Mouse (Mus musculus) left cerebral cortex, adult 8-10 months (tissue): Measurements from ENCODE around the gene Tarbp1. TPM values are rescaled to one million over a fixed set of nuclear protein-coding genes. Genes with fewer than 3 reads are reported as not detected.

ENCODE experiments used
- DNase-seq, 2 experiments: peaks; one replicate each; pipeline ENCODE4 v3.0.0; 2022; ENCODE audit warnings: low spot score in 2 of 2
- total RNA-seq, 4 experiments: library from RNA; stranded (reverse); gene quantifications; 2 replicates each; pipeline ENCODE4 v1.2.4; 2022

Tarbp1 gene
- total RNA-seq = 1 to 10 TPM; 4.0 to 4.8 (median 4.3) TPM

DNA sequence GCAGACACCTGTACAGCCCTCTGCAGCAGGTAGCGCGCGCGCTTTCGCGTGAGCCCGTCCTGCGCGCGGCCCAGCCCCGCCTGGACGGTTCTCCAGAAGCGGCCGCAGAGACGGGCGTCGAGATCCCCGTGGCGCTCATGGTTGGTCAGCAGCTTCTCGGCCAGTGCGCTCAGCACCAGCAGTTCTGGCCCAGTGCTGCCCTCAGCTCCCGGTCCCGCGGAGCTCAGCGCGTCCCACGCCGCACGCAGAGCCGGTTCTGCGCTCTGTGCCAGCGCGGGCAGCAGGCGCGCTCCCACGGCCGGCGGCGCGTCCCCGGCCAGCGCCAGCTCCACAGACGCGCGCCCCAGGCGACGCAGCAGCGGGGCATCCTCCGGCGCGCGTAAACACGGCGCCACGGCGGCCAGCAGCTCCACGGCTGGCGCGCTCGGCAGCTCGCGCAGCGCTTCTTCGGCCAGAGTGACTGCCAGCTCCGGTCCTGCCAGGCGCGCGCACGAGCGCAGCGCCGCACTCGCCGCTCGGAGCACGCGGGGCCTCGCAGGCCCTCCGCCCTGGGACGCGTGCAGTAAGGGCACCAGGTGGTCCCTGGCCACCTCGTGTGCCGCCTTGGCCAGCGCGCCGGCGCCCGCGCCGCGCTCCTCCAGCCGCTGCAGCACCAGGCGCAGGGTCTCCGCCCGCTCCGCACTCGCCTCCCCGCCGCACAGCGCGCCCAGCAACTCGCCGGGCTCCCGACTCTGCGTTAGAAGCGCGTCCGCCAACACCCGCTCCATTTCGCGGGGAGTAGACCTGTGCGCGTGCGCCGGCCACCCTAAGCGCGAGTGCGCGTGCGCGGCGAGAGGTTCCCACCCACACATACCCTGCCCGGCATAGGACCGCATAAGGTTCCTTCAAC is at the start of gene Tarbp1:
Tarbp1 (minus strand) TSS at position 767 of the 889 bp plus-strand sequence.
- peak; percentile 84 for DNase-seq

DNA sequence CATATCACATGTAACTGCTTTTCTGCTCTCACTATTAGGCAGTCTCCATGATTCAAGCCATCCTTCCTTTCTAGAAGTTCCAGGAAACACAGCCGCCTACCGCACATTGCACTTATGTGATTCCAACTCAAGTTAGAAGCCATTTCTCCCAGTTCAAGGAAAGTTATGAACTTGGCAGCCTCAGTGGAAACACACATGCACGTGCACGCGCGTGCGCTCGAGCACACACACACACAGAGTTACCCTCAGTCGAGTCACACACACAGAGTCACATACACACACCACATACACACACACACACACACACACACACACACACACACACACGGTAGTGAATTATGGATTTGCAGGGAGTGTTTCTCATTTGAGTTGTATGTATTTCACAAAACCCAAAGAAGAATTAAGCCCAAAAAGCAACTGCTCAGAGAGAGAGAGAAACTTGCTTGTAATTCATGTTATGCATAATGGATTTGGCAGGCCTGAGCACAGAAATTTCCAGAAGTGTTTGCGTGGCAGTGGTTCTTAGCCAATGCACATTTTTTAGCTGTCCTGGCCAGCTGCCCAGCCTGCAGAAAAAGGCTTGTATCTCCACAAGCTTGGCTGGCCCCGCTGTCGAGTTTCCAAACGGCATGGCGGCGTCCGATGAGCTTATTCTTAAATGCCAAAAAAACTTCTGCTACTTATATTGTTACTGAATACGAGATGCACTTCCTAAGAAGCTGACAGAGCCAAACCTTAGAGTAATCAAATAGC is 49.5 kb upstream of the Tarbp1 start:
- DNase-seq = peak; percentile 63 to 89

DNA sequence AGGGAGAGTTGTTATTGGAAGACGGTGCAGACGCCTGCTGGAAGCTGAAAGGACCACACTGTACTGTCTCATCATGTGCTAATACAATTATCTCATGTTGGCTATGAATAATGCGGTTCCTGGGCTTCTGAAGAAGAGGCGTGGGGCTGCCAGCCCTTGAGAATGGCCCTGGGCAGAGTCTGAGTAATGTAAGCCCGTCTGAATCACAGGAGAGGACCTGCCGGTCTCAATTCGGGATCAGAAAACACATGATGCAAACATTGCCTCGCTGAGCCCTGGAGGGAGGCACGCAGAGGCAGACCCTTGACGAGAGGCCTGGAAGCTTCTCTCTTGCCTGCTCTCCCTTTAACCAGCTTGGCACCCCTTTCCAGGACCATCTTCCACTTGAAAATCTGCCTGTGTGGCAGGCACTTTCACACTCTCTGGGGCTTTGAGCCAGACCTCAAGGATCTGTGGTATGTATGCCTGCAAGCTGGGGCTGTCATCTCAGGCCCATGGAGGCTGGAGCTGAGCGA is 48.3 kb upstream of the Tarbp1 start:
- no peak for DNase-seq

DNA sequence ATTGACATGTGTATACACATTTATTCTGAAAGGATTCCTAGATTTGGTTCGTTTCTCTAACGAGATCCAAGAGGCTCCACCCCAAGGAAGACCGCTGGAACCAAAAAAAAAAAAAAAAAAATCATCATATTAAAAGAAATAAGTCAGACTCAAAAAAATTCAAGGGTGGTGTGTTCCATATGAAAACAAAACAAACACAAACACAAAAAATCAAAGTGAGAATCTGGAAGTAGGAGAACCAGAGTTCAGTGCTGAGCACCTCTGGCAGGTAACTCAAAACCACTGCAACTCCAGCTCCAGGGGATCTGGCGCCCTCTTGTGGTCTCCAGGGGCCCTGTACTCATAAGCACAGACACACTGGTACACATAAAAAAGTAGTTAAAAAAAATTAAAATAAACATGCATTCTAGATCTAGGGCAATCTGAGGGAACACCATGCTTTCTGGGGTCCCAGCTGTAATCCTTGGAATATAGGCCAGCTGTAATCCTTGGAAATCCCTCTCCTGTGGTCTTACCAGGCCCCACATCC is 44.6 kb upstream of the Tarbp1 start:
- DNase-seq = no peak

DNA sequence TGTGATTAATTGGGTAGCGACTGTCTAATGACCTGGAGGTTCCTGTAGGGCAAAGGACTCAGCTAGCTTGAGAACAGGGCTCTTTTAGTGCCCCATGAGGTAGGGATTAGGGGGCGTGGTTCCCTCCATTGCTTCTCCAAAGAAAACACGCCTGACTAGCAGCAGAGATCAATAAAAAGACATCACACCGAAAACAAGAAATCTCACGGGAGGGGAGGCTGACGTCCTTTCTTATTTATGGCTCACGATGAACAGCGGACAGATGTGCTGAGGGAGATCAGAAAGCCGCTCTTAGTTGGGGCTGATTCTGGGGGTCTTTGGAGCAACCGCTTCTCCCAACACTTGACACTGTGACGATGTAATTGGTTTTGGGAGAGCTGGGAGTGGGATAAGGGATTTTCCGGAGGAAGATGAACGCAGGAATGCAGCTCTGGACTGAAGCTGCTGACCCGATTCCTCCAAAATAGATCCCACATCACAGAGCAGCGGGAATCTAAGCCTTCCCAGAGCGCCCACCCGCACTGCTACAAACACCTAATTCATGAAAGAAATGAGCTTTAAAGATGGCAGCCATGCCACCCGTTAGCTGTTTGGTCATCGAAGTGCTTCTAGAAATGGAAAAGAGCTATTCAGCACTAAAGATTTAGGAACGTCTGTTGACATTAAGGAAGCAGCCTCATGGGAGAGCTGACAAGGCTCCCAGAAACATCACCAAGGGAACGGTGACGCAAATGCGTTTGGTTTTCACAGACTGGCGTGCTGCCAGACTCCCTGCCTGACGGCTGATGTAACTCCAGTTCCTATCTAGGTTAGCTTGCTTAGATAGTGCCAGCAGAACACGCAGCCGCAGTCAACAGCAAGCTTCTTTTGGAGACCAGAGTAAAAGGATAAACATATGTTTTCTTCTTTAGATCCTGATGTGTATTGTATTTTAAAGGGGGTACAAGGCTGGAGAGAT is 42.0 kb upstream of the Tarbp1 start:
- peak; percentile 93 to 97 for DNase-seq

DNA sequence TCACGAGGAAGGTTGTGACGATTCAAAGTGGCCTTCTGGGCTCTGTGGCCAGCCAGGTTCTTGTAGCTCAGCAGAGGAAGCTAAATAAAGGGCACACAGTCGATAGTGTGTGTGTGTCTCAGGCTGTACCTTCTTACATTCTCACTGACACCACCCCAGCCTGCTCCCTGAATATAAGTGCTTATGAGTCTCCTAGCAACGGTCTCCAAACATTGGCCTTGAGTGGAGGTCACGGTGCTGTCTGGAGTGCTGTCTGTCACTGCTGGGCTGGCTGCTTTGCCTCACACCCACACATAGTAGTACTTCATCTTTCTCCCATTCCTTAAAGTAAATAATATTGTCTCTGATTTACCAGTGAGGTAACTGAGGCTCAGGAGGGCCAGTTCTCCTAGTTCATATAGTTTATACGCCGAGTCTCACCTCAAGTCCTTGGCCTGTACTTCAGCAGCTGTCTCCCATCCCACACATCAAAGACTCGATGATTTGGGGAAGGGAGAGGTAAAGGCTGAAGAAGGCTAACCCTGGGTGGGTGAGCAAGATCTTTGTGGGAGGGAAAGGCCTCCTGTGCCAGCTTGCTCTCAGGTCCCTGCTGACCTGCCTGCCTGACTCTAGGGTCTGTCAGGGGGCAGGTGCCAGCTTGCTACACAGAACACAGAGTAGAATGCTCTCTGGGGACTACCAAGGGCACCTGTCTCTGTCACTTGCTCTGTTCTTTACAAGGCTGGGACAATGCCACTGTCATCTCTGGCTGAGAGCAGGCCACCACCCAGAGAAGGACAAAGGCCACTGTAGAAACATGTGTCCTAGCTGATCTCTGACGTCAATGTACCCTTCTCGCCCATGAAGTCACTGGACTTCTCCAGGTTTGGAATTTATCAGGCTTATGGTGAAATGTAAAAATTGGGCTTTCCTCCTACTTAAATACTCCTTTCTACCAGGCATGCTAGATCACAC is 39.4 kb upstream of the Tarbp1 start:
- peak in 1 of 2 experiments; percentile 12 for DNase-seq

DNA sequence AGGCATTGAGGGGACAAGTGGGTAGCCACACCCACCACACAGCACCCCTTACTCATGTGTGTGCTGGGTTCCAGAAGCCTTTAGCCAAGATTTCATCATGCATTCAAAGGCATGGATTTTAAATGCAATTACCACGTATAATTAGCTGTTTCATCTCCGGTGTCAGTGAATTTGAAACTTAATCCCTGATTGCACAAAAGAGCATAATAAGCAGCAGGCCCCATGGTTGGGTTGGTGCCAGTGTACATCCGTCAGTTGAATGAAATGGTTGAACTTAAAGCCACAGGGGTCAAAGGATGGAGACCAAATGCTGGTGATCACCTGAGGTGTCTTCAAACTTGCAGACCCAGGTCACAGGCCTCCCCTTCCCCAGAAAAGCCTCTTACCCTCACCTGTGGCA is 36.0 kb upstream of the Tarbp1 start:
- DNase-seq = no peak

DNA sequence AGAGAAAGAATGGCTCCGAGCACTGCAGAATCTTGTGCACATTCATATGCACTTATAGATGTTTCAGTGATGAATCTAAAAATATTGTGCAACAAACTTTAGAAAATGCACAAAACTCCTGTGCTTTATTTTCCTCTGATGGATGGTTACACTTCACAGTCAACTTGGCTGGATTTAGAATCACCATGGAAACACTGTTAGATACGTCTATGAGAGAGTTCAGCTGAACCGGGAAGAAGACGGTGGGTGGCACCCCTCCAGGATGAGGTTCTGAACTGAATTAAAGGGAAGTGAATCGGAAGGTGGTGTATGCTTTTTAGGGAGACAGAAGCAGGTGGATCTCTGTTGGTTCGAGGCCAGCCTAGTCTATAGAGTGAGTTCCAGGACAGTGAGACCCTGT is 34.8 kb upstream of the Tarbp1 start:
- DNase-seq = no peak

DNA sequence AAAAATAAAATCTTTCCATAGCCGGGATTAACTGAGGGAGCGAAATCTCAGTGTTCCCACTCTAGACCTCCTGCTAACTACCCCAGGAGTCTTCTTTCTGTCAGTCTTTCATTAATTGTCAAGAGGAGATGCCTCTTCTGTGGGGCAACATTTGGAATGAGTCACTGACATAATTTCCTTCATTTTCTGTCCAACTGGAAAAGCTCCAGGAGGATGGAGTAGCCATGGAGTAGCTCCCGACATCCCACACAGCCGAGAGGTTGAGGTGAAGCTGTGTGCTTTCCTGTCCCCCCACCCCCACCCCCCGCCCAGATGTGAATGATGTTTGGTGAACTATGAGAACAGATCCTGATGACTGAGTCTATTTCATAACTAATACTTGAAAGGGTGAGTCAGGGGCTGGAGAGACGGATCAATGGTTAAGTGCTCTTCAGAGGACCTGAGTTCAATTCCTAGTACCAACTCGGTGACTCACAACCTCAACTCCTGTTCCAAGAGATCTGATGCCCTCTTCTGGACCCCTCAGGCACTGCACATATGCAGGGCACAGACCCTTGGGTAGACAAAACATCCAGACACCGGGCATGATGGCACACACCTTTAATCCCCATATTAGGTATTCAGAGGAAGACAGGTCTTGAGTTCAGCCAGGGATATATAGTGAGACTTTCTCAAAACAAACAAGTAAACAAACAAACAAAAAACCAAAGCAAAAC is 34.2 kb upstream of the Tarbp1 start:
- DNase-seq = no peak

DNA sequence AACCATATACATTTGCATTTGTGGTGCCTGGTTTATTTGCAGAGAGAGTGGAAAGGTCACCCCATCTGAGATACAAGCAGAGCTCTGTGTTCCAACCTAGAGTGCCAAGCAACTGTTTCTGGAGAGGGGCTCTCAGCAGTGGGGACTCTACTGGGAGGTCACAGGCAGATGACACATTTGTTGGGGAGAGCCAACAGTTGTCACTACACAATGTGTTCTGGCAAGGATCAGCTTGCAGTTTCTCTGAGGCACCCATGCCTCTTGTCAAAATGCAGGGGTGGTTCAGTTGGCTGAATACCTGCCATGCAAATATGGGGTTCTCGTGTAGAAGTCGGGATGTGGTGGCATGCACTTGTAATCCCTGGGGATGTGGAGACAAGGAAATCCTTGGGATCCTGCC is 33.4 kb upstream of the Tarbp1 start:
- DNase-seq = no peak

DNA sequence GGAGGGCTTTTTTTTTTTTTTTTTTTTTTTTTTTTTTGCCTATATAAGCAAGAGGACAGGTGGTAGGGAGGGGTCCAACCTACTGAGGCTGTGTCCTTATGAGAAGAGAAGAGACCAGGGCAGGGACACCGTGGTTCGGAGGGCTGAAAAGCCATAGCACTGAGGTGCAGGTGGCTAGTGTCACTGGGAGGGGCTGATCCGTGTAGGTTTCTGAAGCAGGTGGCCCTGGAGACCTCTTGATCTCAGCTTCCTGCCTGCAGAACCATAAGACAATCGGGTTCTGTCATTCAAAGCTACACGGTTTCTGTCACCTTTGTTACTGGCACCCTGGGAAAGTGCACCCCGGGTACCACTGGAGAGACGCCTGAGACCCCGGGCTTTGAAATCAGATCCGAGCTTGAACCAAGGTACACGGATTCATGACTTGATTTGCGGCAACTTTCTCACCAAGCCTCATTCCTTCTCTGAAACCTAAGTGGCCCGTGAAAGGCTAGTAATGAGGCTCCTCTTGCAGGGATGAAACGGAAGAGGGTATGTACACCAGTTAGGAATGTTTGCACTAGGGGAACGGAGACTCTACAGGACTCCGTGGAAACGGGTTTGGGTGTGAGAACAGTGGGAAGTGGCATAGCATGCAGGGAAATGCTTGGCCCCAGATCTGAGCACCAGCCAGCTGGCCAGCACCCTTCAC is 29.8 kb upstream of the Tarbp1 start:
- DNase-seq = no peak

DNA sequence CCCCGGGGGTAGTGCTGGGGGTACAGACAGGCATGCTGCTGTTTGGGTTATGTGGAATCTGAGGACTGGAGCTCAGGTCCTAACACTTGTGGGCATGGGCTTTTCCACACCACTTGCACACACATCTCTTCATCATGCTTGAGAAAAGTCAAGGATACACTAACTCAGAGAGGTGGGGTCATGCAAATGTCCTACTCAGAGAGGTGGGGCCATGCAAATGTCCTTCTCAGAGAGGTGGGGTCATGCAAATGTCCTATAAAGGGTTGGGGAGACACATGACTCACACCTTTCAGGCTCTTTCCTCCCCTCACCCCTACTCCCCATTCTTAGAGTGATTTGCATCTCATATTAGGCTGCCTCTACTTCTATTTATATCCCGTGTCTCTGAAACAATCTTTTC is 27.9 kb upstream of the Tarbp1 start:
- no peak for DNase-seq

DNA sequence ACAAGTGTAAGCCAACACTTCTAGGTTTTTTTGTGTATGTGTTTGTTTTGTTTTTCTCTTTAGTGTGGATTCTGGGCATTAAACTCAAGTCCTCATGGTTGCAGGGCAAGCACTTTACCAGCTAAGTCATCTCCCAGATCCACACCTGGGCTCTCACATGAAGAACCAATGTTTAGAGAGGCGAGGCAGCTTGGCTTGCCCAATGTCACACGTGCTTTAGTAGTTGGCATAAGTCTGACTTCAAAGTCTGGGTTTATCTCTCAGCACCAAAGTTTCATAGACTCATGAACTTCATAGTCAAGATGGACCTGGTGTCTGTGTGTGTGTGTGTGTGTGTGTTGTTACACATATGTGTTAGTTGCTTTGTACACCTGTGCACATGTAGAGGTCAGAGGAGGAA is 24.5 kb upstream of the Tarbp1 start:
- DNase-seq = no peak

DNA sequence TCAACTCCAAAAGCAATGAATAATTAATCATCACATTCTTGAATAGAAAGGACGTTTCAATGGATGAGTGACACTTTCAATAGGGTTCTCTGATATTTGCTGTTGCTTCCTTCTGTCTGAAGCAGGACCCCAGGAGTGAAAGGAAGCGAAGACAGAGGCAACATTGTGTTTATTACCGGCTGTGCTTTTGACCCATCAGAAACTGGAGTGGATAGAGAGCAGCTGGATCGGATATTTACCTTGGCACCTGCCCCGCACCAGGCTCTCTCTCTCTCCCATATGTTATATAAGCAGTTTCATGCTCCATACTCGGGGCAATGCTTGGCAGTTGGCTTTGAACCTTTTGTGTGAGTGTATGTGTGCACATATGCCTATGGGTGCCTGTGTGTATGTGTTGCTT is 23.6 kb upstream of the Tarbp1 start:
- DNase-seq = peak in 1 of 2 experiments; percentile 4

DNA sequence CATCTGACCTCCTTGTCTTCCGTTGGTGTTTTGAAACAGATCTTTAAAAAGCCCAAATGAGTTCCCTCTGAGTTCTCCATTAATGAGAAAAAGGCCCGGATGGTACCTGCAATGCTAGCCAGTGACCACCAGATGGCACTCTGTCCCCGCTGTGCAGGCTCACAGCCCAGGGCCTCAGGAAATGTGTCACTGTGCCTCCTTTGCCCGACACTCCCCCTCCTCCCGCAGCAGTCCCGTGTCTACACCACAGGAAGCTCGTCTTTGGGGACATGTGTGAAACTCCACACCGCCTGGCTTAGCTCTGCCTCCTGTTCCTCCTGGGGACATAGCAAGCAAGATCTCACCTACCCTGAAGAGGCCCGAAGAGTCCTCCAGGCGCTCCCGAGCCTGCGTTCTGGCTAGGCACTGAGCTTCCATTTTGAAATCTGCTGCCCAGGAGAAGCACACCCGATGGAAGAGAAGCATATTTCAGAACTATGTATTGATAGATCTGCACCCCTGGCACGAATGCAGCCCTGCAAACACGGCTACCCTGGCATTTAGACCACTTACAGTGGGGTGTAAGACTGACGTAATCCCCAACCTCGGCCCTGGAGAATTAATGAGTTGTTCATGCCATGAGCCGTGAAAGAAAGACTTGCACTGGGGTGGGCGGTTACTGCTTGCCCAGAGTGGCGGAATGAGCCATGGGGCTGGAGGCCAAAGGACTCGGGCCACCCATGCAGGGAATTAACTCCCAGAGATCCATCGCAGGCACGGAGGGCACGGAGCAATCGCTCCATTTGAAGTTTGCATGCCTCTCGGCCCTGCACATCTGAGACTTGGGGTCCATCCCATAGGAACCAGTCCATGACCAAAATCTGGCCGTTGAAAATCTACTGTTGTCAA is 22.9 kb upstream of the Tarbp1 start:
- peak; percentile 88 to 92 for DNase-seq

DNA sequence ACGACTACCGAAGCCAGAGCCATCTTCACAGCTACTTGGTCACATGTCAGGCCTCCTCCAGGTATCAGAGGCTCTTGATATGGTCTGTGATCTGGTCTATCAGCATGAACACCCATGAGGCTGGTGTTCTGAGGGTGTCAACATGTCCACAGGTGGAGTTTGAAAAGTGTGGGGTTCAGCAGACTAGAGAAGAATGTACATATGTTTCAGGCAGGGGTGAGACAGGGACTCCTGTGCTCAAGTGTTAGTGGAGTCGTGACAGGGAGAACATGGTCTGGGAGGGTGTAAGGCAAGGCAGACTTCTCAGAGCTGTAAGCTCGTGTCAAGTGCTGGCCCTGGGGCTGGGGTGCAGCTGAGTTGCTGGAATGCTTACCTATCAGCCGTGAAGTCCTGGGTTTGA is 22.1 kb upstream of the Tarbp1 start:
- no peak for DNase-seq

DNA sequence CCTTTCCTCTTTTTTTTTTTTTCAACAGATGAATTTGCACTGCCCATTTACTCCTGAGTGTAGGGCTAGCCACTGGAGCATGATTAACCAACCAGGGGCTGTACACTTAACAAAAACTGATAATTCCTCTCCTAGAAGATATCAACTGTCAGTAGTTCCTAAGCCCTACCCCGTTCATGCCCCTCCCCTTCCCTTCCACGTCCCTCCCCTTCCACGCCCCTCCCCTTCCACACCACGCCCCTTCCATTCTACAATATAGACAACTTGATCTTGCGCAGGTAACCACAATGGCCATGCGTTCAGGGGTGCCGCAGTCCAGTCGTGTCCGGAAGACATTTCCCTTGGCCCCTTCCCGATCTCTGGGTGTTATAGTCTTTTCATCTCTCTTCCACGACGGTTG is 20.6 kb upstream of the Tarbp1 start:
- DNase-seq = no peak
